Mouse (Mus musculus) c-Kit-positive CD71-negative TER-119-negative erythroid progenitor cells, embryonic 14.5 days (primary cell): ENCODE data around the gene Gm20918.
"Not testable (repeated sequence)": the region's sequence is repeated elsewhere in the genome, so short reads cannot be mapped to it uniquely, and the experiment has no call there.

Experiments
- DNase-seq: peaks from one replicate; pipeline ENCODE4 v3.0.0-alpha.2; 2013; ENCODE audit warnings: low read depth

The Gm20918 gene

DNA sequence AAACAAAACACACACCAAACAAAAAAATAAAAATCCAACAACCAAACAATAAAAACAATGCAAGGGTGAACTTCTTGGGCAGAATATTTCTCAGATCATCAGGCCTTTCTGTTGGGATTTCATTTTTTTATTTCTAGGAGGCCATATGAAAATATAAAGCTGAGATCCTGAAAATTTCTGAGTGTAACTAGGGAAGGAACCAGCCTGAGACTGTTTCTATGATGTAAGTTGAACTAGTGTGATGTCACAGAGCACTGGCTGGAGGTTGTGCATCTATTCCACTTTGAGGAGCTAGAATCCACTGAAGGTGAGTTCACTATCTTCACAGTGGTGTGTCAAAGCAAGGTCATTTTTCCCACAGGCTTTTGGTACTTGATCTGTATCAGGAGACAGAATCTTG, at the start of gene Gm20918:
Gene Gm20918 (plus strand): TSS at position 301 of the 400 bp plus-strand sequence.
- not testable (repeated sequence) for DNase-seq
